Mouse (Mus musculus) liver, embryonic 14.5 days (tissue): ENCODE measurements around the gene Mea1. TPM values are rescaled to one million over a fixed set of nuclear protein-coding genes. Genes with fewer than 3 reads are reported as not detected.

Experiments used
- ATAC-seq: fragments of 200-750 bp; cut with Nextera tagmentation; 2 replicates; pipeline ENCODE4 v1.8.0; 2017; ENCODE audit warnings: moderate number of reproducible peaks, mild to moderate bottlenecking, moderate library complexity; ENCODE audit not compliant: insufficient read depth
- DNase-seq, 3 experiments: peaks; one replicate each; pipeline ENCODE4 v3.0.0-alpha.2; 2012 to 2013; ENCODE audit warnings: low read depth in 3 of 3, low spot score in 3 of 3
- H3K27ac ChIP-seq: fragments of 300-500 bp; sonication (generic); 2 replicates; pipeline ENCODE4 v1.5.1; 2014; ENCODE audit warnings: moderate library complexity, mild to moderate bottlenecking, control low read depth, inconsistent platforms
- H3K27me3 ChIP-seq: fragments of 300-500 bp; sonication (generic); 2 replicates; pipeline ENCODE4 v1.6.1; 2014; ENCODE audit warnings: mild to moderate bottlenecking, low read length, moderate library complexity; ENCODE audit not compliant: control insufficient read depth, insufficient read depth
- H3K36me3 ChIP-seq: fragments of 300-500 bp; sonication (generic); replicated peaks from 2 replicates; pipeline ENCODE4 v1.6.1; 2014; ENCODE audit warnings: low read depth; ENCODE audit not compliant: control insufficient read depth, insufficient read depth
- H3K4me1 ChIP-seq, 2 experiments: fragments of 200-500 bp in 1 of 2; fragments of 300-500 bp in 1 of 2; sonication (generic) in 1 of 2; replicated peaks; 2 replicates each; pipeline ENCODE4 v1.6.1; 2012 to 2014; ENCODE audit warnings: antibody characterized with exemption in 1 of 2, inconsistent platforms in 1 of 2, low read length in 1 of 2; ENCODE audit not compliant: control insufficient read depth in 2 of 2, insufficient read depth in 2 of 2
- H3K4me2 ChIP-seq: fragments of 300-500 bp; sonication (generic); 2 replicates; pipeline ENCODE4 v1.6.1; 2014; ENCODE audit warnings: low read depth, mild to moderate bottlenecking, control low read depth, moderate library complexity
- H3K4me3 ChIP-seq, 2 experiments: fragments of 200-500 bp in 1 of 2; fragments of 300-500 bp in 1 of 2; sonication (generic) in 1 of 2; 2 replicates each; pipeline ENCODE4 v1.5.1; 2012 to 2014; ENCODE audit warnings: low read depth in 2 of 2, low read length in 2 of 2, mild to moderate bottlenecking in 2 of 2, control low read depth in 1 of 2, inconsistent platforms in 1 of 2, moderate library complexity in 1 of 2; ENCODE audit not compliant: insufficient read depth in 1 of 2
- H3K9ac ChIP-seq: fragments of 300-500 bp; sonication (generic); replicated peaks from 2 replicates; pipeline ENCODE4 v1.6.1; 2014; ENCODE audit warnings: mild to moderate bottlenecking, control low read depth, moderate library complexity
- H3K9me3 ChIP-seq: fragments of 300-500 bp; sonication (generic); 2 replicates; pipeline ENCODE4 v1.6.1; 2016; ENCODE audit warnings: low read length, mixed read lengths; ENCODE audit not compliant: control insufficient read depth
- CTCF ChIP-seq: IDR thresholded peaks from 2 replicates; pipeline ENCODE4 v1.5.1; 2016; ENCODE audit warnings: antibody characterized with exemption, low read depth, control low read depth
- EP300 ChIP-seq: IDR thresholded peaks from 2 replicates; pipeline ENCODE4 v1.6.1; 2016; ENCODE audit warnings: antibody characterized with exemption, low read depth
- WGBS: fragments of 180-500 bp; shearing (Covaris S2); extraction: QIAGEN DNeasy Blood & Tissue Kit; methylation state at CpG from one replicate; pipeline ENCODE4 v1.1.7; 2014; ENCODE audit not compliant: insufficient replicate concordance; 5-methylcytosine and 5-hydroxymethylcytosine counted together
- polyA plus RNA-seq, 2 experiments: library from polyadenylated mRNA; depleted of rRNA in 1 of 2; stranded (reverse) in 1 of 2; unstranded in 1 of 2; fragments of >200 nt; fragmentation: Nextera tagmentation in 1 of 2; extraction: Ambion mirVana in 1 of 2; gene quantifications; 2 replicates each; pipeline versions ENCODE4 v1.2.1 to v1.2.3; 2012 to 2014

The Mea1 gene
- 27.3 and 34.4 TPM in 2 replicates for polyA plus RNA-seq (2012; rRNA removed)
- polyA plus RNA-seq (2014; fragmentation: Nextera tagmentation; extraction: Ambion mirVana) = 61.7 and 62.4 TPM in 2 replicates

DNA sequence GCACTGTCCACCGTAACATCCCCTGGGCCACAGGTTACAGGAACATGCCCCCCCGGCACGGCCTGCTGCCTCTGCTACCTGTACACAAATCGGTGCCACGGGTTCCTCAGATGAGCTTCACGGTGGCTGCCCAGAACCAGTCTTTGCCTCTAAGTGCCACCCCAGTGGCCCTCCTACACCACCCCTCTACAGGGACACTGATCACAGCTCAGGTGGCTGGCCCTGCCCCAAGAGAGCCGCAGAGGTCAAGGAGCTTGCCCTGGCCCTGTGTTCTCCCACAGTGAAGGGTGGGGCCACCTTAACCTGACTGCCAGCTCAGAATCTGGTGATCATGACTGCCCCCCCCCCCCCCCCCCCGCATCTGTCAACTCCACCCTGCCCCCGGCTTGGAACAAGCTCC, at the start of gene Mea1:
Gene Mea1, plus strand, starts transcription at position 378 of the 400 bp plus-strand sequence.
- Histone ChIP-seq H3K4me2 (peak within 1 kb of the TSS; percentile 88), H3K9ac (peak within 1 kb of the TSS; percentile 76), H3K27ac (peak within 1 kb of the TSS; percentile 19), H3K36me3 (peaks cover 25% of the 10 kb centered on the region), H3K9me3 (no peaks in the 10 kb centered on the region), H3K27me3 (no peaks in the 10 kb centered on the region), H3K4me3 (peak within 1 kb of the TSS; percentile 65 to 69), H3K4me1 (peaks cover 19 to 24% of the 10 kb centered on the region in 2 experiments)
- DNase-seq (no peak), ATAC-seq (no peak)
- WGBS = 80% methylated on average over 8 of the region's 9 CpGs
- TF ChIP-seq CTCF (no peak), EP300 (no peak)

DNA sequence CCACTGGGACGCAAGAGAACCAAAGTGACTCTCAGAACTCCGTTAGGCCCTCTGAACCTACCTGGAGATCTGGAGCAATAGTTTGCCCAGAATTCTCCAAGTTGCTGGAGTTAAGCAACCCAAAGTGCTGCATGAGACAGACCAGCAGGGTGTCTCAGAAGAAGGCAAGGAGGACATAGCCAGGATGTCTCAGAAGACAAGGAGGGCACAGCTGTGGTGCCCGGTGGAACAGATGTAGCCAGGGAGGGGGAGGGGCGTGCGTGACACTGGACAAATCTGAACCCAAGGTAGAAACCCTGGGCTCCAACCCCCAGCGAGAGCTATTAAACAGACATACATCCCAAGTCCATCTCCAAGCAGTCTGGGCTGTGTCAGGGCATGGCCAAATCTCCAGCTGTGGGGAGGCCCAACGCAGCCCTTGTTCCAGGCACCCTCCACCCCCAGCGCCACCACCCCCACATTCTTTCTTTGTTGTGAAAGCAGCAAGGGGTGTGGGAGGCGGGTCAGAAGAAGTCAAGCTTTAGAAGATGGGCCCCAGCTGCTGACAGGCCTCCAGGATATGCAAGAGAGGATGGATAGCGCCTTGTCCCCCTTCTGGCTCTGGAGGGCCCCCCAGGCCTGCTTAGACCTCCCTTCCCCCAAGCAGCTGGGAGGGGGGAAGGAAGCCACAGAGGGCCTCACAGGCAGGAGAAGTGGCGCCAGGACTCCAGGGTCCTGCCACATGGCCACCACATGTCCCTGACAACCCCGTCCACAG, 48.7 kb upstream of the Mea1 start:
- peak overlapping the region; percentile 58 for H3K4me2 ChIP-seq
- no peaks in the 10 kb centered on the region for H3K36me3 ChIP-seq
- DNase-seq (no peak), ATAC-seq (peak; percentile 22; the same call in 1 of the 2 replicates)
- 15% methylated on average over 12 of the region's 12 CpGs for WGBS
- H3K4me1 ChIP-seq = peaks cover 0 to 4% of the 10 kb centered on the region in 2 experiments; a peak in 1 of 4 replicates
- no peak for TF ChIP-seq EP300
- no peak for TF ChIP-seq CTCF
- H3K9ac ChIP-seq = no peak overlapping the region
- peaks cover 25% of the 10 kb centered on the region for H3K27me3 ChIP-seq
- H3K9me3 ChIP-seq = no peaks in the 10 kb centered on the region
- H3K27ac ChIP-seq = no peak overlapping the region
- H3K4me3 ChIP-seq = peak overlapping the region; percentile 28 to 61; a peak in 3 of 4 replicates

DNA sequence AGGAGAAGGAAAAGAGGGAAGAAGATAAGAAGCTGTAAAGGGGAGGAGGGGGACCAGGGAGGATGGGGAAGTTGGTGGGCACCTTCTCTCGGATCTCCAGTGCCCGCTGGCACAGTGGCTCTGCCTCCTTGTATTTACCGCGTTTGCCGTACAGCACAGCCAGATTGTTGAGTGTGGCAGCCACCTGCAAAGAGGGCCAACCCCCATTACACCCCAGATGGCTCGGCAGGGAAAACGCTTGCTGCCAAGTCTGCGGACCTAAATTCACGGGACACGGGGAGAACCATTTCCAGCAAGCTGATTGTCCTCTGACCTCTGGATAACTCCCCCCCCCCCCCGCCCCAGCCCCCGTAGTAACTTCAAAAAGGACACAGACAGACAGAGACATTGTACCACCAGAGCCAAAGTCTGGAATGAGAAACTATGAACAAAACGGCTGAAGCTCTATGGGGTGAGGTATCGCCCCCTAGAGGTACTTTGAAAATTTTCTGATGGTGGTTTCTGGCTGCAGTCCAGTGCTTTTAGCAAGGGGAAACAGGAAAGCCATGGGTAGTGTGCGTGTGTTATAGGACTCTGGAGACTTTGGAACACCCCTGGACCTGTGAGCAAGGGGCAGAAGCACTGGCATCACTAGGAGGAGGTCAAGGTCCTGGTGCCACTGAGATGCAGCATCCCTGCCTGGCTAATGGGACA, 41.6 kb upstream of the Mea1 start:
- 19% methylated on average over 15 of the region's 15 CpGs for WGBS
- H3K4me3 ChIP-seq = no peak overlapping the region
- H3K9me3 ChIP-seq = no peaks in the 10 kb centered on the region
- no peaks in the 10 kb centered on the region for H3K27me3 ChIP-seq
- H3K27ac ChIP-seq = no peak overlapping the region
- ATAC-seq (no peak), DNase-seq (no peak)
- H3K9ac ChIP-seq = no peak overlapping the region
- H3K36me3 ChIP-seq = no peaks in the 10 kb centered on the region
- TF ChIP-seq CTCF = peak; percentile 62
- TF ChIP-seq EP300 = no peak
- no peaks in the 10 kb centered on the region for H3K4me1 ChIP-seq
- H3K4me2 ChIP-seq = 0 out of 2 replicates have a peak overlapping the region, but pooled peaks have one; percentile 24

DNA sequence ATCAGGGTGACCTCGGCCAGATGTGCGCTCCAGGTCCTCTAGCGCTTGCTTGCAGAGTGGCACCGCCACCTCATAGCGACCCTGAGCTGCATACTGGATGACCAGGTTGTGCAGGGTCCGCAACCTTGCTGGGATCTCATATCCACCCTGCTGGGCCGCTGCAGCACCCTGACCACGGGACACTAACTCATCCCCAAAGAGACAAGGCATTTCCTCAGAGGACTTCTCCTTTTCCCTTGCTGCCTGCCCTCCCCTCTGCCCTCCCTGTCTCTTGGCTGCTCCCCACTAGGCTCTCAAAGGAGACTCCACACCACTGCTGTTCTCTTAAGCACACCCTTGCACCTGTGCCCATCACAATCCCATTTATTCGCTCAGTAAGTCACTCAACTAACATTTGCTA, 38.7 kb upstream of the Mea1 start:
- H3K9me3 ChIP-seq = no peaks in the 10 kb centered on the region
- TF ChIP-seq EP300 = no peak
- TF ChIP-seq CTCF = no peak
- H3K36me3 ChIP-seq = no peaks in the 10 kb centered on the region
- DNase-seq (no peak), ATAC-seq (no peak)
- peaks cover under 1 to 3% of the 10 kb centered on the region in 2 experiments; a peak in 2 of 4 replicates for H3K4me1 ChIP-seq
- no peak overlapping the region for H3K4me3 ChIP-seq
- no peak overlapping the region for H3K9ac ChIP-seq
- H3K4me2 ChIP-seq = no peak overlapping the region
- H3K27me3 ChIP-seq = no peaks in the 10 kb centered on the region
- WGBS = 40% methylated on average over 9 of the region's 9 CpGs
- H3K27ac ChIP-seq = no peak overlapping the region

DNA sequence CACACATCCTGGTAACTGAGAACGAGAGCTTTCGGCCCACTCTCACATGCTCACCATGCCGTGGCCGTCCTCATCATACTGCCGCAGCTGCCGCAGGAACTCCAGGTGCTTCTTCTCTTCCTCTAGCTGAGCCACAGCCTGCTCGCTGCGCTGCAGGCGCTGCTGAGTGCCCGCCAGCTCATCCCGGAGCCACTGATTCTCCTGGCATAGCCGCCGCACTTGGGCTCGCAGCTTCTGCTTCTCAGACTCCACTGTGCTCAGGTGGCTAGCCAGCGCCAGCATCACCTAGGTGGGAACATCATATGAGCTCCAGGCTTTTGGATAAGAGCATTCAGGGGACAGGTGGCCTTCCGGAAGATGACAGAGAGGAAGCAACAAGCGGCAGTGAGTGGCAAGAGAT, 36.5 kb upstream of the Mea1 start:
- Histone ChIP-seq H3K27ac (no peak overlapping the region), H3K36me3 (no peaks in the 10 kb centered on the region), H3K4me3 (no peak overlapping the region), H3K9ac (no peak overlapping the region), H3K9me3 (no peaks in the 10 kb centered on the region), H3K27me3 (no peaks in the 10 kb centered on the region), H3K4me2 (no peak overlapping the region), H3K4me1 (peaks cover 10 to 12% of the 10 kb centered on the region in 2 experiments)
- DNase-seq (no peak), ATAC-seq (no peak)
- TF ChIP-seq EP300 (no peak), CTCF (no peak)
- WGBS = 83% methylated on average over 17 of the region's 17 CpGs
